Mouse (Mus musculus) inflammation-experienced regulatory T-cells, adult 6 months (primary cell): ENCODE results near the gene Slc39a9. TPM values are rescaled to one million over a fixed set of nuclear protein-coding genes. Genes with fewer than 3 reads are reported as not detected.

Experiments
- ATAC-seq: one replicate; pipeline ENCODE4 v1.8.0; 2017
- polyA plus RNA-seq, 3 experiments: library from polyadenylated mRNA; unstranded; fragments of 100-300 nt; shearing (Covaris generic); gene quantifications; one replicate each; pipeline ENCODE4 v1.2.1; 2017

The Slc39a9 gene
- polyA plus RNA-seq, 3 experiments from 2014 or later: 22.2 to 22.7 (median 22.5) TPM

DNA sequence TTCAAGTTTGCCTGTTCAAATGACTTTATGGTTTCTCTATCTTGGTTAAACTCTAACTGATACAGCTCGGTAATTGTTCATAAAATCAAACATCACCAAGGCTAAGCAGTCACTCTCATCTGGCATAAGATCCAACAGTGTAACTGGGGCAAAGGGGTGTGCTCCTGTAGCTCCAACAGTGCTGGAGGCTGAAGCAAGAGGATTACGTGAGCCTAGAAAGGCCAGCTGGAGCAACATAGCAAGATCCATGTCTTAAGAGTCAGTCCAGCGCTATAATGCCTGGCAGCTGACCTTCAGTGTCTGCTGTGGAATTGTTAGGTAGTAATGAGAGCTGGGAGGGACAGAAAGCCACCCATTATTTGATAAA is 11.0 kb downstream of the Slc39a9 start:
- ATAC-seq: no peak

DNA sequence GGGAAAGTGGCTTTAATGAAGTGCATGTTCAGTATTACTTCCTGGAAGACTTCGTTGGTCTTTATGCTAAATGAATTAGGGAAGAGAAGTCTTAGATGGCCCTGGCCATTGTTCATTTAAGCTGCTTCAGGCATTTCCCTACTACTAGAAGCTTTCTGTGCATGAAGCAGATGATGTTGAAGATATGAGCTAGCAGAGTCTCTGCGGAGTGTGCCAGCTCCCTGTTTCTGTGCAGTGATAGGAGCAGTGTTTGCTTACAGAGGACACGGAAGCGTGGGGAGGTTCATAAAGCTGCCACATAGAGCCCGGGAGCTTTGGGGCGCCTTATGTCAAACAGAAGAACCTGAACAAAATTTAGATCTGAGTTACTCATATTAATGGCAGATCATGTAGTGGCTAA is 15.0 kb downstream of the Slc39a9 start:
- no peak for ATAC-seq

DNA sequence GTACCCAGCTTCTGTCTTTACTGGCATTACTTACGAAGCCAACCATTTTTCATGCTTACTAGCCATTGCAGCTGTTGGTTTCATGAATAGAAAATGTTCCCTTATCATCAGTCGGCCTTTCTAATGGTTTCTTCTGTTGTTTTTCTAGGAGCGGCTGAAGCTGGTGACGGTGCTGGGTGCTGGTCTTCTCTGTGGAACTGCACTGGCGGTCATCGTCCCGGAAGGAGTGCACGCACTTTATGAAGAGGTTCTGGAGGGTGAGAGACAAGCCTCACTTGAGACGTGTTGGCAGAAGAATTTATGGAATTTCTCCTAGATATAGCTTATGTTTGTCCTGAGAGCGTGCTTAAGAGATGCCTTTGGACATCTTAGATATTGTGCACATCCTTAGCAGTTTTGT is 18.6 kb downstream of the Slc39a9 start:
- ATAC-seq: no peak

DNA sequence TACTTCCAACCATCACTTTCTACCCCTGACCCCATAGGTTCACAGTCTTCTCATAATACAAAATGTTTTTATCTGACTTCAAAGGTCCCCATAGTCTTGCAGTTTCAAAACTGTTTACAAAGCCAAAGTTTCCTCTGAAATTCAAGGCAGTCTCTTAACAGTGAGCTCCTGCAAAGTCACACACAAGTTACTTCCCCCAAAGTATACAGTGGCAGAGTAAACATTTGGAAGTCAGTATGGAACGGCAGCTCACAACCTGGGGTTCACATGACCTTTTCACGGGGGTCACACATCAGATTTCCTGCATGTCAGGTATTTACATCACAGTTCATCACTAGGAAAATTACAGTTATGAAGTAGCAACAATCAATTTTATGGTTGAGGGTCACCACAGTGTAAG is 20.3 kb downstream of the Slc39a9 start:
- no peak for ATAC-seq

DNA sequence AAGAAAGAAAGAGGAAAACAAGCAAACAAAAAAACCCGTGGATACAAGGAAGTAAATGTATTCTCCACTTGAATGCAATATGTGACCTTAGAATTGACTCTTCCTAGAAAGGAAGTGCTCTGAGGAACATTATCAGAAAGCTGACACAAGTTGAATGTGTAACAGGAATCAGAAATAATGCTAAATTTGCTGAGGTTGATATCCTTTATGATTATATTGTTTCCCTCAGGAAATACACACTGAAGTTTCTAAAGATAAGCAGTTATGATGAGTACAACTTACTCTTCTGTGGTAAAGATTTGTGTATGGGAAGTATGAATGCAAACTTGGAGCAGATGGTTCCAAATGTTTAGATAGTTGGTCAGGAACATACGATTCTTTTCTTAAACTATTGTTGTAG is 24.7 kb downstream of the Slc39a9 start:
- no peak for ATAC-seq

DNA sequence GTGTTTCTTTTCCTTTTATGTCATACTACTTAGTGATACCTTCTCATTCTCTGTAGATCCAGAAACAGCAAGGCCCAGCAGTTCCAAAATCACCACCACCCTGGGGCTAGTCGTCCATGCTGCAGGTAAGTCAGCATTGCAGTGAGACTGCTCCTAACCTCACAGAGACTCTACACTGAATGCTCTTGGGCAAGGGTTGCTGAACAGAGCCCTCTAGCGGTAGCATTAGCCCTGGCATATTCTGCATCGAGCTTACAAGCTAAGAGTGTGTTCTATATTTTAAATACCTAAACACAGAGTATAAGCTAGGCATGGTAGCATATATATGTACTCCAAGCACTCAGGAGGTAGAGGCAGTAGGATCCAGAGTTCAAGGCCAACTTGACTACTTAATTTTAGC is 29.5 kb downstream of the Slc39a9 start:
- ATAC-seq: no peak

DNA sequence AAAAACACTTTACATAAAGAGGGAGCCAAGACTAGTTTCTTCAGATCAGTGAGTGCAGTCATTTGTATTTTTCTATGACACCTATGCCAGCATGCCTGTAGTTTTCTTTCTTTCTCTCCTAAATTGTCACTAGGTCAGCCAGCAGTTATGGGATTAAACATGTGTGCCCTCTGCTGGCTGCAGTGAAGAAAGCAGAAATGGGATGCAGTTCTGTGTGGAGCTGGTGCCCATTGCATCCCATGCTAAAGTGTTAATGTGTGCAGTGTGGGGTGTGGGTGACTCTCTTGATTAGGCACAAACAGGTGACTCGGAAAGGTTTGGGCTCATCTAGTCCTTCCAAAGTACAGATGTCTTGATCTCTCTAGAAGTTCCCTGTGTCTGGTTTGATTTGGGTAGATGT is 37.7 kb downstream of the Slc39a9 start:
- ATAC-seq: no peak

DNA sequence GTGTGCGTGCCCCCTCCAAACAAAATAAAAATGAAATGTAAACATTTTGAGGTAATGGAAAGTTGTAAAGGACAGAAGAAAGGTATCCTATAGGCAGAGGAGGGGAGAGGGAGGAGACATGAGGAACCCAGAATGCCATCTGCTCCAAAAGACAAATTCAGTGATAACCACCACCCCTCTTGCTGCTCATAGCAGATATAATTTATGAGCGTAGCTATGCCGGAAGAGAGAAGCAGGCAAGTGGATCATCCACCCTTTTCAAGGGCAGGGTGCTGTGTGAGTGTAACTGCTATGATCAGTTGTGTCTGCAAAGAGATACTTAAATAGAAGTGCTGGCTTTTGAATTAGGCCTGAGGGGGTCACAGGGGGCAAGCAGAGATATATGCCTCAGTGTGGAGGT is 39.9 kb downstream of the Slc39a9 start:
- ATAC-seq: no peak

DNA sequence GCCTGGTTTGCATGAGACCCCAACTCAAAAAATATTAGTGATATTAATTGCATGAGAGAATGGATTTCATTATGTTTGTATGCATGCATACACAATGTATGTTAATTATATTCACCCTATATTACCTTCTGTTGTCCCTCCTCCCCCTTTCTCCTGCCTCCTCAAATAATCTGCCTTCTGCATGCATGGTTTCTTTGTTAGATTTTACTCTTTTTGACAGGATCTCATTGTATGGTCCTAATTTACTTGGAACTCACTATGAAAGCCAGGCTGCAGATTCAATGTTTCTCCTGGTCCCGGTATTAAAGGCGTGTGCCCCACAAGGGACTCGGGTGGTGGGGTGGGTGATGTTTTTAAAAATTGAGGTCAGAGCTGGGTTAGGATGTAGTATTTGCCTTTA is 40.6 kb downstream of the Slc39a9 start:
- ATAC-seq: no peak

DNA sequence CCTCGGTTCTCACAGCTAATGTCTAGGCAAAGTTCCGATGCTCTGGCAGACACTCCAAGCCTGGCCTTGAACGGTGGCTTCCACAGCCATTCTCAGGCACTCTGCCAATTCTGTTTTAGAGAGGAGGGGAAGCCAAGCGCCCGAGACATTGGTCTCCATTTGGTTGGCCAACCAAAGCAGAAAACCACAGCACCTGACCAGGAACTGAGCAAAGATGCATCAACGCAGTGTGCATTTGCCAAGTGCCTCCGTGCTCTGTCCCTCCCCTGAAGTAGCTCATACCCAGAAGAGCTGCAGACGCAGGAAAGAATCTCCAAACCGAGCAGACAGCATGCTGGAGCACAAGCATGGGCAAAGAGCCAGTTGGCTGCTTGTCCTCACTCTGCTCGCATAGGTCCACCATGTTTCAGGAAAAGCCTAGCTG is 44.1 kb downstream of the Slc39a9 start:
- no peak for ATAC-seq

DNA sequence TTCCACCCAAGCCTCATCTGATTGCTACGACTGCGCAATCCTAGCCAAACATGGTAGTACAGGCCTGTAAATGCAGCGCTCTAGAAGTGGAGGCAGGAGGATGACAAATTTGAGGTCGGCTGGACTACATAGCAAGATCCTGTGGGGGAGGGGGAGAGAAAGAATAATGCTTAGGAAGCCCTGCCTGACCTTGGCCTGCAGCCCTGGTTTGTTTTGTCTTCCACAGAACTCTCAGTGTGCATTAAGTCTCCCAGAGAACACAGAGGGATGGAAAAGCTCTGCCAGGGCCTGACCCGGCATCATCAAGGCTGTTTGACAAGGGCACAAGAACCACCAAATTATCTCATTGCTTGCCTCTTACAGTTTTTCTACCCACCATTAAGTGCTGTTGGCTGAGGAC is 46.0 kb downstream of the Slc39a9 start:
- ATAC-seq: no peak

DNA sequence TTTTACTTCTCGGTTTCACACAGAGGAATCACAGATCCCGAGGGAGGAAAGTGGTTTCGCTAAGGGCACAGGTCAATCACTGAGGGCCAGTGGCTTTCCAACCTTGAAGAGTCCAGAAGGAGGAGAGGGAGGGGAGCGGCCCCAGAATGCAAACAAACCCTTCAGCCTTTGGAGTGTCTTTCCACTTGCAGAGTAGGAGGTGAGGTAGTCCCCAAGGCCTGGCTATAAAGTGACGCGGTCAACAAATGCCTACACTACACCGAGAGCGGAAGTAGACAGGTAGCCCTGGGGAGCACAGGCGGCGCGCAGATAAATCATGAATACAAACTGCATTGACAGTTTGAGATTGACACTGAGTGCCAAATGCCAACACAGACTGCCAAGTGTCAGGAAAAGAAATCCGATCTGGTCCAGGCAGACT is 48.0 kb downstream of the Slc39a9 start:
- ATAC-seq: no peak

DNA sequence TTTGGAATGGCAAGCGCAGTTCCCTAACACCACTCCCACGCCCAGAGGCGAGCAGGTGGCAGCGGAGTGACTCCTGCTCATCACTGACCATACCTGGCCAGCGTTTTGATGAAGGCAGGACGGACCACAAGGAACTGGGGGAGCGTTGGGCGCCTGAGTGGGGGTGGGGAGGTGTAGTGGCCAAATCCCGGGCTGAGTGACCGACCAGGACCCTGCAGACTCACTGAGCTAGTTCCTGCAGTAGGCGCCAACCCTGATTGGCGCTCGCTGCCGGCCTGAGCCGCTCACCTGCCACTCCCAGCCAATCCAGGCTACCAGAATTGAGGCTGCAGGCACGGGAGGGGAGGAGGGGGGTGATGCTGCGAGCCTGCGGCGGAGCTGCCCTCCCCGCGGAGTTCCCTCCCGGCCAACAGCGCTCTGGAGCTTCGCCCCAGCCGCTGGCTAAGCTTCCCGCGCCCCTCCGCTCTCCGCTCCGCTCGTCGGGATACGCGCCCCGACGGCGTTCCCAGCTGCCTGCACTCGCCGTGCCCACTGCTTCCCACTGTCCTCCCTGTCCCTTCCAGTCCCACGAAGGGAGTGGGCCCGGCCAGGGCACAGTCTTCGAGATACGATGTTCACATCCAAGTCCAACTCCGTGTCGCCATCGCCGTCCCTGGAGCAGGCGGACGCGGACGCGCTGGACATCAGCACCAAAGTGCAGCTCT is 48.7 kb downstream of the Slc39a9 start, which contains the start of gene Plekhd1:
Gene Plekhd1, plus strand, starts transcription at position 323 of the 704 bp plus-strand sequence.
- ATAC-seq: no peak

DNA sequence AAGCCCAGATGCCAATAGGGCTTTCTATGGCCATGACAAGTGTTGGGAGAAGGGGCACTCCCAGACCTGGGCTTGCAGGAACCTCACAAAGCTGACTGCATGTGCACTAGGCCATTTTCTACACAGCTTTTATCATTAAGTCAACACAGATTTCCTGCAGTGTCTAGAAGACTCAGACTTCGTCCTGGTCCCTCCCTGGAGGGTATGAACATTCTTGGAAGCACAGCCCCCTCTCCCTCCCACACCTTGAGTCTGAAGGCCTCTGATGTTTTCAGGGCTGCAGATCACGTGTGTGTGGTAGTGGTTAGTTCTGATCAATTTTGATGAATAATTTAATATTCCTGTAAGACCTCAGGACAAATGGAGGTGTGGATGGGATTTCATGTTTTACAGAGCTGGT is 50.0 kb downstream of the Slc39a9 start:
- ATAC-seq: no peak

DNA sequence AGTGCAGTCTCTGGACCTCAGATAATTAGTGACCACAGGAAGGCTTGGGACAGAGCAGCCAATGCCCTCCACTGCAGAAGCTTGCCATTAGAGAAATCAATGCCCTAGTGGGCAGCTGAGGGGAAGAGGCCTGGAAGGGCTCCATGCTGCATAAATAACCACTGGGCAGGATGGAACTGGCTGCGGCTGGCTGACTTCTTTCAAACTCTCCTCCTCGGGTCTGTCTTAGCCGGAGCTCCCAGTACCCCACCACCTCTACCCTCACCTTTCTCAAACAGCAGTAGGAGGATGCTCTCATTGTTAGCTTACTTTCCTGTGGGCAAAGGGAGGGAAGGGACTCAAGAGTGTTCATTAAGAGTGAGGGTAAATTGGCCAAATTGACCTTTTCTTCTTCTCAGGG is 51.3 kb downstream of the Slc39a9 start:
- ATAC-seq: no peak

DNA sequence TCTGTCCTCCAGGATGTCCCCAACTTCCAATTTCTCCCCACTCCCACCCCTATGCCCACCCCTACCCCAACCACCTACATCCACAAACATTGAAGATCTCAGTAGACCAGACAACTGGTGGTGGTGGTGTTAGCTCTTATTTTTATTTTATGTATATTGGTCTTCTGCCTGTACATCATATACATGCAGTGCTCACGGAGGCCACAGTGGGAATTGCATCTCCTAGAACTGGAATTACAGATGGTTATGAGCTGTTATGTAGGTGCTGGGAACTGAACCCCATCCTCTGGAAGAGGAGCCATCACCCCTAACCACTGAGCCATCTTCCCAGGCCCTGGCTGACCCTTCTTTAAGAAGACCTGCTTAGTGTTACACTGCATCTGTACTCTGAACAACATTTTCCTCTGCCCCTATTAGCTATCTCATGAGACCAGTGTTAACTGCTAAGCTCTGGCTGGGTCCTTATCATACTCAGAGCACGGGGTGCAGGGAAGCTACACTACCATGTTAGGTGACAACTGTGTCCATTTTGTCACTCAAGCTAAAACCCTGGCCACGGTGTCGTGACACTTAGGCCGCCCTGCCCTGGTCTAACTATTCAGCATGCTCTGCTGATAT is 55.0 kb downstream of the Slc39a9 start:
- ATAC-seq: no peak

DNA sequence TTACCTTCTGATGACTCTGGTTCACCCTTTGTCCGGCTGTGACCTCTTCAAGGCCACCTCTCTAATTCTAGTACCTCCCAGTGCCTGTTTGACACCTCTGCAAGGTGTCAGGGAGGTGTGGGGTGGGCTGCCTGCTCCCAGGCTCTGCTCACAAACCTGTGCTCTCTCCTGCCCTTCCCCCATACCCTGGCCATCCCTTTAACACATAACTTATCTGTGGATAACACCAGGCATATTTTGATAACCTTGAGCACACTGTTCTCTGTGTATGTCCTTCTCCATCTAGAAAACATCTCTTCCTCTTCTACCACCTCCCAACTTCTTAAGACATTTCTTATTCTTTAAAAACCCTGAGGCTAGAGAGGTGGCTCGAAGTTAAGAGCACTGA is 55.5 kb downstream of the Slc39a9 start:
- ATAC-seq: no peak

DNA sequence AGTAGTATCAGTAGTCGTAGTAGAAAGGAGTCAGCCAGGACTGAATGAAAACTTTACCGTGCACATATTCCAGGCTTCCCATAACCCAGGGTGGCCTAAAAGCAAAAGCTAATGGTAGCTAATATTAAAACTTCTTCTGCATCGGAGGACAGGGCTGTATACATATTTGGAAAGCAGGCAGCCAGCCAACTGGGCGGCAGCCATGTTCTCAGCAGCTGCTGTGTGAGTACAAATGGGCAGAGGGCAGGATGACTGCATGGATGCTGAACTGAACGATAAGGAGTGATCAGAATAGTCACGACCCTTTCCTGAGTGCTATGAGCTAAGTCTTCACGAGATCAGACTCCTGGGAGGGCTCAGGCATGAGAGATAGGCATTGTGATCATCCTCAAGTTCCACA is 57.6 kb downstream of the Slc39a9 start:
- ATAC-seq: no peak

DNA sequence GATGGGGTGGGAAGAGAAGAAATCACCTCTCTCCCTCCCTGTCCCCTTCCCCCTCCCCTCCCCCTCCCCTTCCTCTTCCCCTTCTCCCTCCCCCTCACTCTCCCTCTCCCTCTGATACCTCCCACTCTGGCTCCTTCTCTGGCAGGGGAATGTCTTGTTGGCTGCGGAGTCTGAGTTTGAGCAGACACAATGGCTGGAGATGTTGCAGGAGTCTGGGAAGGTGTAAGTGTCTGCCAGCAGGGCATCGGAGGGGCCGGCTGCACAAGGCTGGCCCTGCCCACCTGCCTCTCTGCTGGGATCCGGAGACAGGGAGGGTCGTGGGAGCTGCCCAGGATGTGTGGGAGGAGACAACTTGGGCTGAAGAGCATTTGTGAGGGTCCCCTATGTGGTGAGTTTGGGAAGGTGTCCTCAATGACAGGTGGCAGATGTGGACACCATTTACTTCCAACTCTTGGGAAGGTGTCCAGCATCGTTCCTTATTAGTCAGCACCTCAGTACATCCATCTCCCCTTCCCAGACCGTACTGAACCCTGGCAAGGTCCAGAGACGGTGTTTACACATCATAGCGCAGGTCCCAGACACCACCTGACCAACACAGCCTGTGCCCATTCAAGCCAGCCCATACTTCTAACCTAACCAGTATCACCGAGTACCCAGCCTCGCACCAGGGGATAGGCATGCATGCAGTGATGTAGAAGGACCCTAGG is 62.7 kb downstream of the Slc39a9 start:
- ATAC-seq: no peak

DNA sequence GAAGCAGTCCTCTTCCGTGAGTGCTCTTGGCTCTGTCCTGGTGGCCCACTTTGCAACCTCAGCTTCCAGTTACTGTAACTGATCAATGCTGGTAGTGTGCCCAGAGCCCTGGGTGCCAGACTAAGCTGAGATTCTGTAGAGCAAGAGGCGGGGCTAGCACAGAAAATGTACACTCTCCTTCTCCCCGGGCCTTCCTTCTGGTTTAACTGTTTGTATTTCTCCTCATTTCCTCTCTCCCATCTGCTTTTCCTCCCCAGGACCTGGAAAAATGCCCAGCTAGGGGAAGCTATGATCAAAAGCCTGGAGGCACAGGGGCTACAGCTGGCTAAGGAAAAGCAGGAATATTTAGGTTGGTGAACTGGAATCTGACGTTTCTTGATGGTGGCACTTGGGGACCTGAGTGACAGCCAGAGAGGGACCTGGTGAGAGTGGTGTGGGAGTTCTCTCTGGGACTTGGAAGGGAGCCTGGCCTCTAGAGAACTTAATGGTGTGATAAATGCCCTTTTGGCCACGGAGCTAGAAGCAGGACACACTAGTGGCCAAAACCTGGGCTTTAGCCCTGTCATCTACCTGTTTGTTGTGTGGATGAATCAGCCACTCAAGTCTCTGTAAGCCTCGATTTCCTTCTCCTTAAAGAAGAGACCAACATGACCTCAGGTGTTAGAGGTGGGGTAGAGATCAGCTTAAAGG is 63.4 kb downstream of the Slc39a9 start:
- no peak for ATAC-seq

DNA sequence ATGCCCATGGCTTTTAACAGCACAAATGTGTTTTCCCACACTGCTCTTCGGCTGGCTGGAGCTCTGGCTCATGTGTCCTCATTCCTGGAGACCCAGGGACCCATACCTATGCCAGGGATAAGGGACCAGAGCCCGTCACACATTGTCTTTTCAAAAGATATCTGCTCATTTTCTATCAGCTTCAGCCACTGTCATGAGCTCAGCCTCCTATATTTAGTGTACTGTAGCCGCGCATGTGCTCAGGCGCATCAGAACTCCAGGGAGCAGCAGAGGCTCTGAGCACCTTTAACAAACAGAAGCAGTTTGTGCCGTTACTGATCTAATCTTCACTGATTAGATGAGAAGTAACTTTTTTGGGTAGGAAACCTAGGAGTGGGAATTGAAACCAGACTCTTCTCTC is 72.2 kb downstream of the Slc39a9 start:
- ATAC-seq: no peak

DNA sequence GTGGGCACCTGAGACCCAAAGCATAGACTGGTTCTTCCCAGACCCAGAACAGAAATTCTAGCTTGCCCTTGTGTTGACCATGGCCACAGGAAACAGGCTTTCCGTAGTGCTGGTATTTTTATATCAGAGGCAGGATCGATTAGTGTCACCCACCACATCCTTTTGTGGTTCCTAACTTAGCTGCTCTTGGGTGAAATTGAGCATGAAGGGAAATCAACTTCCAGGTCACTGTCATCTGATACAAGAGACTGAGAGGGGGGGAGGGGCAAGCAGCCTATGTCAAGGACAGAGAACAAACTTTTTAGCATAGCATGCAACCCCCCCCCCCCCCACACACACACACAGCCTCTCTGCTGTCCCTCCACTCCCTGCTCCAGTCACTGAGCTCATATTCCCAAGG is 75.5 kb downstream of the Slc39a9 start:
- ATAC-seq: no peak

DNA sequence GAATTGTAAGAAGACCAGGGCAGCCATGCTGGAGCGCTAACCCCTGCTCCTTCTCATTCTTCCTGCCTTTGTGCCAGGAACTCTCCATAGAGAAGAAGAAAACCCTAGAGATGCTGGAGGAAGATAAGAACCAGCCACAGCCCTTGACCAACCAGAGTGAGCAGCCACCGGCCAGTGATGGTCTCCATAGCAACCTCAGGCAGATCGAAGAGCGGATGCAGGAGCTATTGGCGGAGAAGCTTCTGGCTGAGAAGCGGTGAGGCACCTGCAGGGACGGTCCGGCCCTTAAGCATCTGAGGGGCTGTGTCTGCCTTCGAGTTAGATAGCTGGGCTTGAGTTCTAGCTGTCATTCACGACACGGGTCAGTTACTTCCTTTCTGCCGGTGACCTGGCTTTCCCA is 76.8 kb downstream of the Slc39a9 start:
- no peak for ATAC-seq

DNA sequence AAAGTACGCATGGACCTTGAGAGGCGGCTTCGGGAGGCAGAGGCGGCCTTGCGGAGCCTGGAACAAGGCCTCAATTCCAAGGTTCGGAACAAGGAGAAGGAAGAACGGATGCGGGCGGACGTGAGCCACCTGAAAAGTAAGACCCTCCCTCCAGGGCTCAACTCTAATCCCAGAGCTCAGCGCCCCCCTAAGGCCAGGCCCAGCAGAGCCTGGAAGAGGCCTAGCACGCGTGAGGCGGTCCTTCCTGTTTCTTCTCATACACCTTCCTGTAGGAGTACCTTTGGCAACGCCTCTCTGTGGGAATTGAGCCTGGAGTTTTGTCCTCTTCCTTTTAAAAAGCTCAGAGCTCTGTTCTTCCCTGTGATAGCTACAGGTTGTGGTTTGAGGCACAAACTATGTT is 77.8 kb downstream of the Slc39a9 start:
- ATAC-seq: no peak
